Mouse (Mus musculus): ENCODE data around the gene Rgs4.
A peak's percentile ranks its signal among the peaks of the same experiment; 100 is the strongest.

Rgs4 gene

DNA sequence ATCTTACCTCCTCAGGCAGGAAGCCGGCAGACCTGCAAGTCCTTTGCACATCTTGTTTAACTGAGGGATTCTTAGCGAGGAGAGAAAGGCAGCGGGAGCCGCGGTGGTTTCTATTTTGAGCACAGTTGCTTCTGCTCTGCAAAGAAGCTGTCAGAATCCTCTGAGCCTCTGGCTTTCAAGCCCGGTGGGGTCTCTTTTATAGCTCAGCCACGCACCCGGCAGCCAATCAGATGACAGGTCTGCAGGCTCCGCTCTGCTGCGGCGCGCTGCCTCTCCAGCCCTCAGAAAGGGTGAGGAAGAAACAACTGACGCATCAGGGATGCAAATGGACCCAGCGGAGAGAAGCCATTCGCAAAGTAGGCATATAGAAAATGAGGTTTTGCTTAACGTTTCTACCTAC is at the start of gene Rgs4:
Rgs4 (minus strand) TSS at position 170 of the 400 bp plus-strand sequence.
- peak; percentile 94 to 95 for DNase-seq (ENCODE audit: low spot score in 2 of 2)

DNA sequence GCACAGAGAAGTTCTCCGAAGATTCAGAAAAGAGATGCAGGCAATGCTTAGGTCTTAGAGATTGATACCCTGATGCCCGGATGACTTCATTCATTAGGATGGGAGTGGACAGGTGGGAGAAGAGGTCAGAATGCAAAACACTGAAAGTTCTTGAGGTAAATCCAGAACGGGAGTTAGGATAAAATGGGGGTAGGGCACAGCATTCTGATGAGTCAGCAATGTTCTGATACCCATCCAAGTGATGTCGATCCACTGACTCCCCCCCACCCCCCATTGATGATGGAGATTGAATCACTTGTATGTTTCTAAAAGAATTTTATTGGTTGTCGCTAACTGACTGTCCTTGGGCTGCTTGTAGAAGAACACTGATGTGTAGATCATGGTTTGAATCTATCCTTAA is 45.0 kb upstream of the Rgs4 start:
- no peak for DNase-seq (ENCODE audit: low spot score in 2 of 2)

DNA sequence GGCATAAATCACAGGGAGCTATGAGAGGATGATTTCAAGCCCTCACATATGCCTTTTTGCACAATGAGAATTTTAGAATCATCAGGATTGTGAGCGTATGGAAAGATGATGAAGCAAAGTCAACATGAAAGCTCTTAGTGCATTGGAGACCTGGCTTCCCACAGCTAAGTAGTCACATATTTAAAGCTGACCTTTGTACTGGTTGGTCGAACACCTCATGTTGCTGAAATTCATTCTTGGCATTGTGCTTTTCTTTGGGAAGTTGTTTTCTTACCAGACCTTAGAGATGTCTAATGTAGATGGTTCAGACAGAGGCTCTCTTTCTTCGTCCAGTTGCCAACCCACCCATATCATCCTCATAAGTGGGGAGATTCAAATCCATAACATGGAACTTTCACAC is 38.5 kb upstream of the Rgs4 start:
- DNase-seq (ENCODE audit: low spot score in 2 of 2), result no peak

DNA sequence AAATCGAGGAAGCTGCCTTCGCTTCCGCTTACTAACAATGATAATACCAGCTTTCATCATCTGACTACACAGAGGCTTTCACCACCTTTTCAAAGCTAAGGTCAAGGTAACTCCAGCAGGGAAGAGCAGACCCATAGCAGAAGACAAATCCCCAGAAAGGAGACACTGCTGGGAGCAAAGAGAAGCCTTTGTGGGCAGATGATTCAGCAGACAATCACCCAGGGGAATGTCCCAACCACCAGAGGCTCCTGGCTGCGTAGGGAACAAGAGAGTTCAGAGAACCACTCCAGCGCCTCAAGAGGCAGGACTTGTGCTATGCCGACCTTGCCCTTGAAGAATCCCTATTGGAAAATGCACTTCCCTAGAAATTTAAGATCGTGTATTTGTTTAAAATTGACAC is 29.1 kb upstream of the Rgs4 start:
- DNase-seq (ENCODE audit: low spot score in 2 of 2), result no peak

DNA sequence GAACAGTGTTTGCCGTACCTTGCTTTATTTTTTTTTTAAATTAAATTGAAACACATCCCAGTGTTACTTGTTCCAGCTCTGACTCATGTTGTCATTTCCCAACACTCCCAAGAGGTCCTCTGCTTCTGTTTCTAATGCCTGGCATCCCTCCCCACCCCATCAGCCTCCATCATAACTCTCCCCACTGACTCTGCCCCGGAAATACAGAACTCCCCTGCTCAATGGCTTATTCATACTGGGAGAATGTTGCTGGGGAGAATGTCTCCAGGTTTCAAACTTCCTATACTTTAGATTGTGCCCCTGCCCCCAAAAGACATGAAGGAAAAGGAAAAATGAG is 17.1 kb upstream of the Rgs4 start:
- DNase-seq (ENCODE audit: low spot score in 2 of 2), result no peak

DNA sequence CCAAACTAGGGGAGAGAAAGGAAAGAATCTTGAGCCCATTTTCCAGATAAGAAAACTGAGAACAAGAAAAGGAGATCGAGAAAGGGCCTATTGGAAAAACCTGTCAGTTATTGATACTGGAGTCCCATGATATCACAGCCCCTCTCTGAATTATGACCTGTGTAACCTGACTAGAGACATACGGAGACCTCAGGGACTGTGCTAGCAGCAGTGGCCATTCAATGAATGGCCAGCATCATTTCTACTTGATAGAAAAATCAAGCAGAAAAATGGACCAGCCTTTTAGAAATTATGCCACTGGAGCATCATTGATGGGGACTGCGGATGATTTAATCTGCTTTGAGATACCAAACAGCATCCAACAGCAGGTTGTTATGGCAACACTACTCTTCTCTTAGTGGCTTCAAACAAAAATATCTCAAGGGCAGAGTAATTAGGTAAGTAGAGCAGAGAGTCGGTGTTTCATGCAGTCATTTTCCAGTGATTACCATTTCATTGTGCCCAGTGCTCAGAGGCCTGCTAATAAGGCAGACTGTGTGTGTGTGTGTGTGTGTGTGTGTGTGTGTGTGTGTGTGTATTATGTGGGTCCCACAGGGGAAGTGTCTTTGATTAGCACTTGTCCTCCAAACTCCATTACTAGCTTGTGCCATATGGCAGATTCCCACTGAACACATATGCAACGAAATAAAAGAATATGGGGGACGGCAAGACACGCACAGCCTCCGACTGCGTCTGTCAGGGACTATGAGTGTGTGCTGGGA is 16.6 kb upstream of the Rgs4 start:
- no peak for DNase-seq (ENCODE audit: low spot score in 2 of 2)

DNA sequence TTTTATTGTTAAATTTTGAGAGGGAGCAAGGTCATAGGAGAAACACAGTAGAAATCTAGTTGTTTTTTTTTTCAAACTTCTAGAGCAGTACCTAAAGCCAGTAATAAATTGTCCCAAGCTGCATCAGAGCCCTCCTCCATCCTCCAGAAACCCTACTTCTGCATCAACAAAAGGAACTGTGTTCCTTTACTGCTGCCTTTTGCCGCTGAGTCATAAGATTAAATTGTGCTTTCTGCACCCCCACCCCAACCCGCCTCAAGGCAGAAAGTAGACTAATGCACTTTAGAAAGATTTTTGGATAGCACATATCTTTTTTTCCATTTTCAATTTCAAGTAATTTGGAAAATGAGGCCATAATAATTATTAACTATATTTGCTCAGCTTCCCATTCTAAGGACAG is 15.1 kb upstream of the Rgs4 start:
- DNase-seq (ENCODE audit: low spot score in 2 of 2), result no peak

DNA sequence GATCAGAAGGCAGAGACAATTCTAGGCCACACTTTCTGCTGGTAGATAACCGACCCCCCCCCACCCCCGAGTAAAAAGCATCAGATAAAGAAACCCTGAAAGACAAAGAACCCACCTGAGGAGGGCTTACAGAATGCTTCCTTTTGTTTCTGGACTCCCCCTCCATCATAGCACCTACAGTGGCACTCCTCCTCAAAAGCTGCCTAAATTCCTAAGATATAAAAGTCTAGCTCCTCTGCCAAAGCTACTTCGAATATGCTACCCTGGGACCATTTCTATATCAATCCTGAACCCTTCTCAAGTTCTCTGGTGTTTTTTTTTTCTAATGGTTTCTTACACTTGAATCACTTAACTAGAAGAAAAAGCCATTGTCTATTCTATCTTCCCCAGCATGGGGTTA is 9.1 kb upstream of the Rgs4 start:
- no peak for DNase-seq (ENCODE audit: low spot score in 2 of 2)

DNA sequence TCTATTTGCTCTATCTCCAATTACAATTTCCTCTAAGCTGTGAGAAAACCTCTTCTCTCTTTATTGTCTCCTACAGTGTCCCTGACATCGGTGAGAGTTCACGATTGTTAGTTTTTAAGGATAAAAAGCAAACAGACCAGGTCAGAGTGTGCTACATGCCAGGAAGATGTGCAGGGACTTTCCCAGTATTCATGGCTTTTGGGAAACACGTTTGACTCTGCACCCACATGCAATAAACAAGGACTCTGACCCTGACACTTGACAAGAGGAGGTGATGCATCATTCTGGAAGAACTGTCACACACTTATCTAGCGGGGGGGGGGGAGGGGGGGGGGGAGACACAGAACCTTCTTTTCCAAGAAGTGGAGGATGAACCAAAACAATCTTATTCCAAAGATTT is 5.0 kb upstream of the Rgs4 start:
- no peak for DNase-seq (ENCODE audit: low spot score in 2 of 2)

DNA sequence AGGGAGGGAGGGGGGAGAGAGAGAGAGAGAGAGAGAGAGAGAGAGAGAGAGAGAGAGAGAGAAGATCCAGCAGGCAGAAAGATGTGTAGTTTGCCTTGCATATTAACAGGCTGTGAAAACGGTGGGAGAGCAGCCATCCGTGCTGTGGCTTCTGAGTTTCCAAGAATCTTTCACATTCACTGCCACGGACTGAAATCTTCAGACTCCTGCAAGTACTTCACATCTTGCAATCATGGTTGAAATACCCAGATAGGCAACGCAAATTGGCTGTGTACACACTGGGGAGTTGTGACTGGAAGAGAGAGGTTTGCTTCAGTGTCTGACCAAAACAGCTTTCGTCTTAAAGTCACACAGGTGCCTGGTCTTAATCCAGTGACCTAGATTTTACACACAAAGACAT is 997 bp upstream of the Rgs4 start:
- peak; percentile 50 to 68 for DNase-seq (ENCODE audit: low spot score in 2 of 2)

DNA sequence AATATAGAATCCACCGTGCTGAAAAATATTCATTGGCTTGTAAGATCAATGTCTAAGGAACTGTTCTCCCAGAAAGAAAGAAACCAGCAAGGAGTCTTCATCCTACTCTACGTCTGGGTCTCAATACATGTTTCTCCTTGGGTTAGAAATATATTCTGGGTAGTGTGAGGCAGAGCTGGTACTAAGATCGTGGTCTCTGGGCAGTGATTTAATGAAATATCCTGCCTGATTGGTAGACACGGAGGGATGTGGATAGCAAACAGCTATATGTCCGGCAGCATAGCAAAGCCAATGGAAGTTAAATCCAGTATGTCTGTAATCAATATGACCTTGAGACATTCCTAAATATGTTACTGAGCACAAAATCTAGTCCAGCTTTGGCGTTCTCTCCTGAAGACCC is 460 bp upstream of the Rgs4 start:
- no peak for DNase-seq (ENCODE audit: low spot score in 2 of 2)

DNA sequence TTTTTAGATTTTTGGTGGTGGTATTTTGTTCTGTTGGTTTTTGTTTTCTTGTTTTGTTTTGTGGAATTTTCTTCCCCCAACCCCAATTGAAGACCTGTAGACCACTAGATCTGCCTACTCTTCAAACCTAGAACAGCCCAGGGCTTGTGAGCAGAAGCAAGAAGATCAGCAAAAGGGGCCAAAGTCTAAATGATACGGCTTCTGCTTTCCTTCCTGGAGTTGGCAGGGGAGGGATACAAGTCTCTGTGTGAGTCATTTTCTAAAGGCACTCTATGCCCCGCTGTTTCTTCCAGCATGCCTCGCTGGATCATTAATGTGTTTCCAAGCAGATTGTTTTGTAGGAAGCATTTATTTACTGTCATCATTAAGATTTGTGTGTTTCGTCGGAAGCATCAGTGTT is 6.3 kb downstream of the Rgs4 start:
- DNase-seq (ENCODE audit: low spot score in 2 of 2), result no peak

DNA sequence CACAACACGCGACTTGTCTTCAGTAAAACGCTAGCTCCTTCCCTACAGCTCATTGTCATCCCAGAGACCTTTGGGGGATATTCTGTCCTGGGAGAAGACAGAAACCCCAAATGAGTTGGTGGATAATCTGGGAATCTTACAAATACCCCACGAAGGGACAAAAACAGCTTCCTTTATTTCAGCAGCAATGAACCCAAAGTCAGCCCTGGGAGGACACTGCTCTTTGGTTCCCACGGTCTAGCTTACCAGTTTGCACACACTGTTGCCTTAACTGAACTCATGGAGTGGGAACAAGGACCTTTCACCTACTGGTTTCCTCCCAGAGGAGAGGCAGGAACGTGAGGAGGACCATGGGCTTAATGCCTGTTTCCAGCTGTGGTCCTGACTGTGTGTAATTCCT is 10.2 kb downstream of the Rgs4 start:
- no peak for DNase-seq (ENCODE audit: low spot score in 2 of 2)

DNA sequence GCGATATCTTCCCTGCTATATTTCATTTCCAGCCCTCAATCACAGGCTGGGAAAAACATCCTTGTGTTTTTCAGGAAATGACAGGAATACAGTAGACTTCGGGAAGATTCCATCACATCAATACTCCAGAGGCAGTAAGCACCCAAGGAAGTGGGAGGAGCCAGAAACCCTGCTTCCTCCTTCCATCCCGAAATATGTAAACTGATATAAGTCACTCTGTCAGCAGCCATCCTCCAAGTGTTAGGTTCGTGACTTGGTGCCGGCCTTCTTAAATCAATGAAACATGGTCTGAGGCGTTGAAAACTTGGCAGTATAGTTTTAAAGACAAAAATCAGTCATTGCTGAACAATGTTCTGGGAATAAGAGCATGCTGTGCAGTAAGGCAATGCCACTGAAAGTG is 11.3 kb downstream of the Rgs4 start:
- DNase-seq (ENCODE audit: low spot score in 2 of 2), result no peak

DNA sequence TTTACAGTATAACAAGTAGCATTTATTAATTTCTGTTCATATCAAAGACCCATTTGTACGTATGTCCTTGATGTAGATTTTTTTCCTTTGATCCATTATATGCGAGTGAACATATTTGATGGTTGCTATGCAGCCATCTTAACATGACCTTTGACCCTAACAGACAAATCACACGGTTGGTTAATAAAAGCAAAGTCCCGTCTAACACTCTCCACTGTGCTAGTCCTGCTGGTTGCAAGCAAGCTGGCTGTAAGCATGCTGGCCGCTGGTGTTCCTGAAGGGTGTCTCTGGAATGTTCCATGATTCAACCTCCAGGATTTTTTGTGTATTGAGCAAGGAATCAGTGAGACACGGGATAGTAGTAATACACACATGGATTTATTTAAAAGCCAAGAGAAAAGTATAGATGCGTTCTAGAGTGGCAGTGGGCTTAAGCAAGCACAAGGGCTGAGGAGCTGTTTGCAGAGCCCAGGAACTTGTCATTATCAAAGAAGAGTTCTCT is 16.8 kb downstream of the Rgs4 start:
- no peak for DNase-seq (ENCODE audit: low spot score in 2 of 2)

DNA sequence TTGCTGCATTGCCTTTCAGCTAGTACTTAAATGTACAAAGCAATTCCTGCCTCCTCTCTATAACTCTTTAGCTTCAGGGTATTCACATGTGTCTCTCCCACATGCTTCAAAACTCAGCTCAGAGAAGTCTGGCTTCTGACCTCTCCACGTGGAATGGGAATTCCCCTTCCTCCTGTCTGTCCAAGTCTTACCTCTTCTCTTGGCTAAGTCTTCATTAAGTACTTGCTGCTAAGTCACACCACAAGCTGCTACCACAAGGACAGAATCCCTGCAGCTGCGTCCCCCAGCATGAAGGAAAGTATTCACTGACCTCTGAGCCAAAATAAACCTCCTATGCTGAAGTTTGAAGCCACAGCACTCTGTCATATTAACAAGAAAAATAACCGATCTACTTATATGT is 21.1 kb downstream of the Rgs4 start:
- no peak for DNase-seq (ENCODE audit: low spot score in 2 of 2)

DNA sequence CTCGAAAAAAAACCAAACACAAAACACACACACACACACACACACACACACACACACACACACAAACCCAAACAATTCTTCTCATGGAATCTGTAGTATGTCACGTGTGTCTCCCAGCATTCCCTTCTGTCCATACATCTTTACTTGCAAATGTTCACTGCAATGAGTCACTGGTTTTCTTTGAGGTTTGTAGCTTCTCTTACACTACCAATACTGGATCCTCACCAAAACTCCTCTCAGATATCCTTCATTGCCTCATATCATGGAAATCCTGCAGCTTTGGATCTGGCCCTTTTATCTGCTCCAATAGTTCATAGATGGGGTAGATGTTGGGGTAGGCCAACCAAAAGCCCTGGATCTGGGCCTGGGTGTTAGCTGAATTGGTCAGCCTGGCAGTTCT is 25.6 kb downstream of the Rgs4 start:
- DNase-seq (ENCODE audit: low spot score in 2 of 2), result no peak

DNA sequence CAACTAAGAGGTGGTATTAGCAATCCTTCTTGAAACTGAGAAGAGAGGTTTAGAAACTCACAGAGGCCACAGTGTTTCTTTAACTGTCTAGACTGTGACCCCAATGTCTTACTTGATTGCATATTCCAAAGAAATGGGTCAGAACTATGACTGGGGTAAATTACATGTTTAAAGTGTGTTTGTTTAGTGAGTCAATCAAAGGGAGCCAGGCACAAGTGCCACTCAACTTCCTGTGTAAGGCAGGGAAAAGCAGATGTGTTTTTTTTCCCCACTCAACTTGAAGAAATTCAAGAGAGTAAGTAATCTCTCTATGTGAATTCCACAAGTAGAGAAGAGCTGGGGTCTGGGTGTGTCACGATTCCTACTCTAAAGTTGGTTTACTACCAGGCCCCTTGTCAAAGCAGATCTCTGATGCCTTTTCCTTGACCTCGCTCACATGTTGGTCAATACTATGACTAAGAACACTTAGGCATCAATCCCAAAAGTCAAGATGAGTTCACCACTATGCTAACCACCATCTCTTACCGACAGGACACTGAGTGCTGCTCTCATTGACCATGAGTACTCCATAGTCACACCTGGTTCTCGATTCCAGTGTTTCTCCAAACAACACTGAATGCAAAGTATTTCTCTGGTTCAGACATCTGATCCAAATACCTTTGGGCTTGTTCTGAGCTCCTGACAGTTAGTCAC is 42.9 kb downstream of the Rgs4 start:
- DNase-seq (ENCODE audit: low spot score in 2 of 2), result no peak

DNA sequence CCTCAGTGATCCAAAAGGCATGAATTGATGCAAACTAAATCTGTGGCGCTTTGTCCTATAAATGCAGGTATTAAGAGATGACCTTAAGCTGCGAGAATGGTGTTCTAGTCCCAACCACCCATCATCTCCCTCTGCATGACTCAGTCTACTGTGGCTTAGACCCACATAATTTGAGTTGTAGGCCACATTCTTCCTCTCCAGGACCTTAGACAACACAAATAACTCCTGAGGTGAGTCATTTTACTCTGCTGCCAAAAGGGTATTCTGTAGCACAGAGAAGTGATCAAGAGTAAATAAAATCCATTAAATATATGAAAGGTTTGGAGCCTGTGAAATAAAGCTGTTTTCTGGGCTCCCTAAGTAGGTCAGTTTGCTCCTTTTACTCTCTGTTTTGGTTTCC is 48.3 kb downstream of the Rgs4 start:
- DNase-seq (ENCODE audit: low spot score in 2 of 2), result no peak

DNA sequence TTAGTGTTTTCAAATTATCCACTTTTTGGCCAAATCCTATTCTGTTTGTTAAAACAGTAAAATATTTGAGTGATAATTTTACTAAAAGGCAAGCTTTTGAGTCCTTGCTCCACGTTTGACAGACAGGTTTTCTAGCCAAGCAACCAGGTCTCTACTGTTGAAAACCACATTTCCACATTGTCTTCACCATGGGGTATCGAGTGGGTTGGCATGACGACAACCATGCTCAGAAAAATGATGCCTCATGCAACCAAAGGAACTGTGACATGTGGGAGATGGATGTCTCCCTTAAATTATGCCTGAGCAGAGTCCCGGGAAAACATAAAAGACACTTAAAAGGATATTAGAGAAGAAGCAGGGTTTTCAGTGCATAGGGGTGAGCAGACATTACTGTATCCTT is 50.2 kb downstream of the Rgs4 start:
- no peak for DNase-seq (ENCODE audit: low spot score in 2 of 2)

DNA sequence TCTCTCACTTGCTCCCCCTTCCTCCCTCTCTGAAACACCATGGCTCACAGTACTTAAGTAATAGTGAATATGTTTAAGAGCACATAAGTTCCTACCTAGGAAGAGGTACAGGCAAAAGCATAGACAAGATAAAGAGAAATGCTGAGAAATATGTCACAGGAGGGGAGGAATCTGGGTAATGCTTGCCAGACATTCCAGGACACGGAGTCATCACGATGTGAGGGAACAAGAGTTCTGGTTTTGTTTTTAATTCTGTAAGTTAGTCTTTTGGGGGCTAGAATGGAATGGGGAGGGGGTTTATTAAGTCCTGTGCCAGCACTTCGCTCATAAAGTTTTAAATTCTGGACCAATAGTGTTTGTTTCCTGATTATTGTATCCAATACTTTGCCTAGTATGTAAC is 52.1 kb downstream of the Rgs4 start:
- DNase-seq (ENCODE audit: low spot score in 2 of 2), result no peak

DNA sequence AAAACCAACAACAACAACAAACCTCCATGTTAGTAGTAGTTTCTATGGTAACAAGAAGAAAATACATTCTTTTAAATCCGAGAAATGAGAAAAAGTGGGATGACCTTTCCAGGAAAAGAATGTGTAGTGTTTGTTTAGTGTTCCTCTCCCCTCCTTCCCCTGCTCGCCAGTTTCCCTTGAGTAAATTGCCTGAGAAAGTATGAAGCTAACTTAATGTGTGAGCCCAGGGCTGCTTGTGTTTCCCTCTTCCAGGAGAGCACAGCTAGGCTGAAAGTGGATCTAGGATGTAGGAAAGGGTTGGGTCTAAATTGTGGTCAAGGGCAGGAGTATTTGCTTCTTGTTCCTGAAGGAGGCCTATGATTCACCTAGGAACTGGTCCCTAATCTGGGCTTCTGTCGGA is 53.9 kb downstream of the Rgs4 start:
- DNase-seq (ENCODE audit: low spot score in 2 of 2), result no peak

DNA sequence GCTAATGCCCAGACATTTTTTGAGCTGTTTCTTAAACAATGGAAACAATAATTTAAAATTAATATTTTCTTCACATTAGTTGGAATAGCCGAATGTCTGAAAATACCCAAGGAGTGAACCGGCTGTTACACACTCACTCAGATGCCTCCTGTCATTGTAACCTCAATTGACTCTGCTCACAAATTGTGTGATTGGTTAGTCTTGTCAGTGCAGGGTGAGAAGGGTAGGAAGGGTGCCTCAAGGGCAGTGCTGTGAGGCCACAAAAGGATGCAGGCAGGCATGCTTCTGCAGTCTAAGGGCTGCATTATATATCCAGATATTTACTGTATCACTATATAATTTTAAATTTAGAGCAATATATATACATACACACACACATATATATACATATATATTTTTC is 54.4 kb downstream of the Rgs4 start:
- no peak for DNase-seq (ENCODE audit: low spot score in 2 of 2)
